Mouse (Mus musculus): ENCODE data around the gene Sf1. TPM values are rescaled to one million over a fixed set of nuclear protein-coding genes. Genes with fewer than 3 reads are reported as not detected.

The Sf1 gene
- polyA plus RNA-seq, 1 experiment from 2014 or later = 224 TPM

GRCm38 (mm10) chr19:6424137-6424881, 60.8 kb downstream of the Sf1 start:
- H3K36me3 ChIP-seq (ENCODE audit: control insufficient read depth, insufficient read depth, low read length) = no peaks in the 10 kb centered on the region
- no peak overlapping the region for H3K4me2 ChIP-seq (ENCODE audit: low read depth)
- ATAC-seq (ENCODE audit: insufficient read depth, low FRiP score, low TSS enrichment) (no peak), DNase-seq (ENCODE audit: low spot score) (no peak)
- H3K27me3 ChIP-seq (ENCODE audit: control insufficient read depth, insufficient read depth, low read length) = peaks cover 58% of the 10 kb centered on the region
- peaks cover 11% of the 10 kb centered on the region for H3K4me1 ChIP-seq (ENCODE audit: control insufficient read depth, insufficient read depth, low read length)
- 69% methylated on average over 8 of the region's 8 CpGs for WGBS
- H3K9me3 ChIP-seq (ENCODE audit: control insufficient read depth, low read length) = no peaks in the 10 kb centered on the region
- H3K4me3 ChIP-seq (ENCODE audit: low read depth, low read length) = no peak overlapping the region
- H3K9ac ChIP-seq (ENCODE audit: low read length) = no peak overlapping the region
- H3K27ac ChIP-seq (ENCODE audit: low read depth, low read length) = no peak overlapping the region

- peaks cover 60% of the 10 kb centered on the region for H3K27me3 ChIP-seq (ENCODE audit: control insufficient read depth, insufficient read depth, low read length)
- no peak overlapping the region for H3K4me3 ChIP-seq (ENCODE audit: low read depth, low read length)
- no peaks in the 10 kb centered on the region for H3K9me3 ChIP-seq (ENCODE audit: control insufficient read depth, low read length)
- no peak overlapping the region for H3K27ac ChIP-seq (ENCODE audit: low read depth, low read length)
- no peaks in the 10 kb centered on the region for H3K36me3 ChIP-seq (ENCODE audit: control insufficient read depth, insufficient read depth, low read length)
- peaks cover 11% of the 10 kb centered on the region for H3K4me1 ChIP-seq (ENCODE audit: control insufficient read depth, insufficient read depth, low read length)
- 46% methylated on average over 5 of the region's 5 CpGs for WGBS
- no peak for DNase-seq (ENCODE audit: low spot score)
- no peak overlapping the region for H3K9ac ChIP-seq (ENCODE audit: low read length)
- ATAC-seq (ENCODE audit: insufficient read depth, low FRiP score, low TSS enrichment) = no peak
- no peak overlapping the region for H3K4me2 ChIP-seq (ENCODE audit: low read depth)
These were observed 62.1 kb downstream of the Sf1 start for GRCm38 (mm10) chr19:6425595-6425994.

- H3K4me3 ChIP-seq (ENCODE audit: low read depth, low read length) = no peak overlapping the region
- ATAC-seq (ENCODE audit: insufficient read depth, low FRiP score, low TSS enrichment) (no peak), DNase-seq (ENCODE audit: low spot score) (peak; percentile 62)
- no peak overlapping the region for H3K27ac ChIP-seq (ENCODE audit: low read depth, low read length)
- H3K4me1 ChIP-seq (ENCODE audit: control insufficient read depth, insufficient read depth, low read length) = peaks cover 11% of the 10 kb centered on the region
- H3K9ac ChIP-seq (ENCODE audit: low read length) = no peak overlapping the region
- H3K27me3 ChIP-seq (ENCODE audit: control insufficient read depth, insufficient read depth, low read length) = peaks cover 54% of the 10 kb centered on the region
- H3K4me2 ChIP-seq (ENCODE audit: low read depth) = no peak overlapping the region
- H3K36me3 ChIP-seq (ENCODE audit: control insufficient read depth, insufficient read depth, low read length) = no peaks in the 10 kb centered on the region
- no peaks in the 10 kb centered on the region for H3K9me3 ChIP-seq (ENCODE audit: control insufficient read depth, low read length)
- 17% methylated on average over 13 of the region's 13 CpGs for WGBS
These were observed 63.4 kb downstream of the Sf1 start for GRCm38 (mm10) chr19:6426703-6427500.

Small RNA genes within 50 kb of the gene (microRNA-seq; reads per million reads assigned to microRNA genes)
- not detected for gene Mir6989

Other genes starting within 250 kb of the Sf1 start
- gene Sac3d1, start 245.0 kb upstream of the Sf1 start, polyA plus RNA-seq (2014; fragmentation: Nextera tagmentation; extraction: Ambion mirVana) = 62.6 and 66.1 TPM in 2 replicates
- 34.5 and 36.9 TPM in 2 replicates for gene Snx15, start 235.4 kb upstream of the Sf1 start, polyA plus RNA-seq (2014; fragmentation: Nextera tagmentation; extraction: Ambion mirVana)
- not detected in 2 replicates for gene Batf2, start 222.7 kb upstream of the Sf1 start, polyA plus RNA-seq (2014; fragmentation: Nextera tagmentation; extraction: Ambion mirVana)
- gene Arl2, start 222.1 kb upstream of the Sf1 start, polyA plus RNA-seq (2014; fragmentation: Nextera tagmentation; extraction: Ambion mirVana) = 82.6 and 95.1 TPM in 2 replicates
- not detected in 2 replicates for gene Majin, start 179.3 kb upstream of the Sf1 start, polyA plus RNA-seq (2014; fragmentation: Nextera tagmentation; extraction: Ambion mirVana)
- gene Gpha2, start 137.3 kb upstream of the Sf1 start, polyA plus RNA-seq (2014; fragmentation: Nextera tagmentation; extraction: Ambion mirVana) = 0.44 and 0.87 TPM in 2 replicates
- 47.4 and 61.2 TPM in 2 replicates for gene Ppp2r5b, start 127.8 kb upstream of the Sf1 start, polyA plus RNA-seq (2014; fragmentation: Nextera tagmentation; extraction: Ambion mirVana)
- 13.3 and 13.8 TPM in 2 replicates for gene Atg2a, start 122.0 kb upstream of the Sf1 start, polyA plus RNA-seq (2014; fragmentation: Nextera tagmentation; extraction: Ambion mirVana)
- gene Ehd1, start 87.0 kb upstream of the Sf1 start, polyA plus RNA-seq (2014; fragmentation: Nextera tagmentation; extraction: Ambion mirVana) = 71.9 and 82.2 TPM in 2 replicates
- gene Cdc42bpg, start 57.2 kb upstream of the Sf1 start, polyA plus RNA-seq (2014; fragmentation: Nextera tagmentation; extraction: Ambion mirVana) = 0.42 and 0.58 TPM in 2 replicates
- 59.5 and 66.1 TPM in 2 replicates for gene Men1, start 28.7 kb upstream of the Sf1 start, polyA plus RNA-seq (2014; fragmentation: Nextera tagmentation; extraction: Ambion mirVana)
- gene Map4k2, start 22.6 kb upstream of the Sf1 start, polyA plus RNA-seq (2014; fragmentation: Nextera tagmentation; extraction: Ambion mirVana) = 10.0 and 13.6 TPM in 2 replicates
- 4.4 and 6.0 TPM in 2 replicates for gene Pygm, start 20.7 kb downstream of the Sf1 start, polyA plus RNA-seq (2014; fragmentation: Nextera tagmentation; extraction: Ambion mirVana)
- 17.6 and 20.3 TPM in 2 replicates for gene Rasgrp2, start 35.6 kb downstream of the Sf1 start, polyA plus RNA-seq (2014; fragmentation: Nextera tagmentation; extraction: Ambion mirVana)
- 13.4 and 14.5 TPM in 2 replicates for gene Nrxn2, start 55.0 kb downstream of the Sf1 start, polyA plus RNA-seq (2014; fragmentation: Nextera tagmentation; extraction: Ambion mirVana)
- not detected in 2 replicates for gene Slc22a12, start 179.3 kb downstream of the Sf1 start, polyA plus RNA-seq (2014; fragmentation: Nextera tagmentation; extraction: Ambion mirVana)

All from neural tube, embryonic 11.5 days (tissue).